Mouse (Mus musculus) CH12.LX (cell line): Measurements from ENCODE around the gene Ppm1n. TPM values are rescaled to one million over a fixed set of nuclear protein-coding genes. Genes with fewer than 3 reads are reported as not detected.

Experiments
- DNase-seq: peaks from one replicate; pipeline ENCODE4 v3.0.0-alpha.2; 2013; ENCODE audit errors: extremely low read depth
- H3K27ac ChIP-seq: 2 replicates; pipeline ENCODE4 v1.5.1; 2012; ENCODE audit warnings: low read depth, mild to moderate bottlenecking, control low read depth, moderate library complexity; ENCODE audit not compliant: insufficient read depth
- H3K27me3 ChIP-seq: replicated peaks from 2 replicates; pipeline ENCODE3; 2012; ENCODE audit warnings: inconsistent platforms
- H3K36me3 ChIP-seq, 2 experiments: replicated peaks in 1 of 2; 2 replicates each; pipeline versions ENCODE3 to v1.6.1; 2012; ENCODE audit warnings: inconsistent platforms in 1 of 2, low read length in 1 of 2, mild to moderate bottlenecking in 1 of 2, mixed read lengths in 1 of 2, moderate library complexity in 1 of 2; ENCODE audit not compliant: control insufficient read depth in 1 of 2, insufficient read depth in 1 of 2
- H3K4me1 ChIP-seq, 2 experiments: 2 replicates each; pipeline ENCODE4 v1.6.1; 2012; ENCODE audit warnings: inconsistent platforms in 1 of 2, moderate library complexity in 1 of 2; ENCODE audit not compliant: insufficient read depth in 2 of 2, control insufficient read depth in 1 of 2
- H3K4me2 ChIP-seq: 2 replicates; pipeline ENCODE4 v1.6.1; 2012; ENCODE audit warnings: low read depth, mild to moderate bottlenecking, control low read depth; ENCODE audit not compliant: poor library complexity, insufficient read depth, severe bottlenecking
- H3K4me3 ChIP-seq, 3 experiments: fragments of 150-350 bp in 1 of 3; sonication (generic) in 1 of 3; replicated peaks in 1 of 3; 2 replicates each; pipeline versions ENCODE3 to v1.5.1; 2011 to 2012; ENCODE audit warnings: low read depth in 2 of 3, low read length in 2 of 3, mild to moderate bottlenecking in 2 of 3, moderate library complexity in 2 of 3, control low read depth in 1 of 3, improper control_type of control experiment in 1 of 3, inconsistent platforms in 1 of 3, mixed read lengths in 1 of 3; ENCODE audit not compliant: poor library complexity in 1 of 3
- H3K79me2 ChIP-seq: replicated peaks from 2 replicates; pipeline ENCODE4 v1.6.1; 2012; ENCODE audit warnings: mild to moderate bottlenecking, moderate library complexity; ENCODE audit not compliant: control insufficient read depth, poor library complexity, insufficient read depth, severe bottlenecking; ENCODE audit errors: extremely low read depth
- H3K9ac ChIP-seq: 2 replicates; pipeline ENCODE4 v1.6.1; 2012; ENCODE audit warnings: low read depth, mild to moderate bottlenecking, control low read depth, moderate library complexity; ENCODE audit not compliant: insufficient read depth
- H3K9me3 ChIP-seq: replicated peaks from 2 replicates; pipeline ENCODE3; 2012; ENCODE audit warnings: low read length, inconsistent platforms, mixed read lengths
- BHLHE40 ChIP-seq: IDR thresholded peaks from 2 replicates; pipeline ENCODE4 v1.6.1; 2011; ENCODE audit warnings: mild to moderate bottlenecking, low read depth, low read length, improper control_type of control experiment
- CHD2 ChIP-seq: IDR thresholded peaks from 2 replicates; pipeline ENCODE4 v1.6.1; 2011; ENCODE audit warnings: low read length, improper control_type of control experiment
- E2F4 ChIP-seq: IDR thresholded peaks from 2 replicates; pipeline ENCODE4 v1.6.1; 2011; ENCODE audit warnings: low read depth, low read length, improper control_type of control experiment; ENCODE audit not compliant: insufficient replicate concordance
- ELF1 ChIP-seq: IDR thresholded peaks from 2 replicates; pipeline ENCODE4 v1.6.1; 2014; ENCODE audit warnings: low read depth, mild to moderate bottlenecking, inconsistent platforms, low read length, improper control_type of control experiment
- EP300 ChIP-seq: IDR thresholded peaks from 2 replicates; pipeline ENCODE4 v1.6.1; 2011; ENCODE audit warnings: low read length, improper control_type of control experiment
- ETS1 ChIP-seq: conservative IDR thresholded peaks from 2 replicates; pipeline ENCODE4 v1.6.1; 2012; ENCODE audit warnings: low read depth, mild to moderate bottlenecking, inconsistent platforms, low read length, improper control_type of control experiment, moderate library complexity
- GABPA ChIP-seq: IDR thresholded peaks from 2 replicates; pipeline ENCODE4 v1.6.1; 2012; ENCODE audit warnings: low read depth, low read length, improper control_type of control experiment, inconsistent platforms; ENCODE audit not compliant: insufficient replicate concordance
- HCFC1 ChIP-seq: IDR thresholded peaks from 2 replicates; pipeline ENCODE4 v1.6.1; 2012; ENCODE audit warnings: low read depth, mild to moderate bottlenecking, inconsistent platforms, low read length, improper control_type of control experiment
- IRF4 ChIP-seq: IDR thresholded peaks from 2 replicates; pipeline ENCODE4 v1.6.1; 2014; ENCODE audit warnings: low read depth, mild to moderate bottlenecking, inconsistent platforms, low read length, improper control_type of control experiment
- JUN ChIP-seq: IDR thresholded peaks from 2 replicates; pipeline ENCODE4 v1.6.1; 2011; ENCODE audit warnings: low read depth, mild to moderate bottlenecking, low read length, improper control_type of control experiment, moderate library complexity; ENCODE audit not compliant: insufficient read depth
- MAFK ChIP-seq: IDR thresholded peaks from 2 replicates; pipeline ENCODE4 v1.6.1; 2011; ENCODE audit warnings: low read length, improper control_type of control experiment; ENCODE audit not compliant: insufficient replicate concordance
- MAX ChIP-seq: IDR thresholded peaks from 2 replicates; pipeline ENCODE4 v1.6.1; 2011; ENCODE audit warnings: low read length, improper control_type of control experiment
- MAZ ChIP-seq: IDR thresholded peaks from 2 replicates; pipeline ENCODE4 v1.6.1; 2012; ENCODE audit warnings: low read depth, mild to moderate bottlenecking, inconsistent platforms, low read length, improper control_type of control experiment, moderate library complexity
- MXI1 ChIP-seq: IDR thresholded peaks from 2 replicates; pipeline ENCODE4 v1.6.1; 2011; ENCODE audit warnings: mild to moderate bottlenecking, low read depth, low read length, improper control_type of control experiment
- MYC ChIP-seq: IDR thresholded peaks from 2 replicates; pipeline ENCODE4 v1.6.1; 2011; ENCODE audit warnings: low read depth, mild to moderate bottlenecking, improper control_type of control experiment, low read length
- NELFE ChIP-seq: IDR thresholded peaks from 2 replicates; pipeline ENCODE4 v1.6.1; 2011; ENCODE audit warnings: low read depth, low read length, improper control_type of control experiment
- PAX5 ChIP-seq: IDR thresholded peaks from 2 replicates; pipeline ENCODE4 v1.6.1; 2012; ENCODE audit warnings: low read length, inconsistent platforms, mixed read lengths
- POLR2A ChIP-seq: IDR thresholded peaks from 2 replicates; pipeline ENCODE4 v1.6.1; 2011; ENCODE audit warnings: low read depth, mild to moderate bottlenecking, improper control_type of control experiment, low read length
- POLR2AphosphoS2 ChIP-seq: IDR thresholded peaks from 2 replicates; pipeline ENCODE4 v1.6.1; 2011; ENCODE audit warnings: low read depth, low read length, improper control_type of control experiment
- RAD21 ChIP-seq: IDR thresholded peaks from 2 replicates; pipeline ENCODE4 v1.6.1; 2011; ENCODE audit warnings: low read depth, mild to moderate bottlenecking, low read length, improper control_type of control experiment, moderate library complexity
- RCOR1 ChIP-seq: conservative IDR thresholded peaks from 2 replicates; pipeline ENCODE4 v1.6.1; 2012; ENCODE audit warnings: low read depth, mild to moderate bottlenecking, inconsistent platforms, low read length, improper control_type of control experiment
- SIN3A ChIP-seq: IDR thresholded peaks from 2 replicates; pipeline ENCODE4 v1.6.1; 2012; ENCODE audit warnings: low read length, improper control_type of control experiment, inconsistent platforms
- SMC3 ChIP-seq: IDR thresholded peaks from 2 replicates; pipeline ENCODE4 v1.6.1; 2011; ENCODE audit warnings: low read depth, low read length, improper control_type of control experiment
- TBP ChIP-seq: conservative IDR thresholded peaks from 2 replicates; pipeline ENCODE4 v1.6.1; 2011; ENCODE audit warnings: low read depth, low read length, improper control_type of control experiment
- TCF12 ChIP-seq: IDR thresholded peaks from 2 replicates; pipeline ENCODE4 v1.6.1; 2014; ENCODE audit warnings: low read depth, mild to moderate bottlenecking, inconsistent platforms, low read length, improper control_type of control experiment
- UBTF ChIP-seq: IDR thresholded peaks from 2 replicates; pipeline ENCODE4 v1.6.1; 2012; ENCODE audit warnings: low read depth, mild to moderate bottlenecking, inconsistent platforms, low read length, improper control_type of control experiment, moderate library complexity
- USF1 ChIP-seq: IDR thresholded peaks from 2 replicates; pipeline ENCODE4 v1.6.1; 2014; ENCODE audit warnings: low read depth, mild to moderate bottlenecking, inconsistent platforms, low read length, improper control_type of control experiment
- USF2 ChIP-seq: conservative IDR thresholded peaks from 2 replicates; pipeline ENCODE4 v1.6.1; 2011; ENCODE audit warnings: low read depth, low read length, improper control_type of control experiment
- ZC3H11A ChIP-seq: IDR thresholded peaks from 2 replicates; pipeline ENCODE4 v1.6.1; 2012; ENCODE audit warnings: low read depth, mild to moderate bottlenecking, inconsistent platforms, low read length, improper control_type of control experiment
- ZKSCAN1 ChIP-seq: IDR thresholded peaks from 2 replicates; pipeline ENCODE4 v1.6.1; 2012; ENCODE audit warnings: low read depth, inconsistent platforms, low read length, improper control_type of control experiment, borderline replicate concordance
- ZMIZ1 ChIP-seq: IDR thresholded peaks from 2 replicates; pipeline ENCODE4 v1.6.1; 2012; ENCODE audit warnings: low read depth, mild to moderate bottlenecking, inconsistent platforms, low read length, improper control_type of control experiment
- ZNF384 ChIP-seq: IDR thresholded peaks from 2 replicates; pipeline ENCODE4 v1.6.1; 2012; ENCODE audit warnings: low read depth, low read length, improper control_type of control experiment, inconsistent platforms
- dilution Hi-C: fragments of 300-500 bp; cut with MboI; formaldehyde crosslinking; loops from 2 replicates; pipeline ENCODE4 v1.14.3; 2020; ENCODE audit warnings: low sequenced_read_pairs; ENCODE audit not compliant: extremely low pct_unique_long_range_greater_than_20kb, extremely low pct_ligation_motif_present
- in situ Hi-C: fragments of 300-500 bp; cut with MboI; formaldehyde crosslinking; loops from 3 replicates; pipeline ENCODE4 v1.14.3; 2019; ENCODE audit warnings: low sequenced_read_pairs, low pct_ligation_motif_present, low pct_unique_long_range_greater_than_20kb, mixed read lengths
- polyA plus RNA-seq: library from polyadenylated mRNA; unstranded; fragments of >175 nt; gene quantifications from 2 replicates; pipeline ENCODE4 v1.2.1, GENCODE M21; 2012; ENCODE audit warnings: low read depth; ENCODE audit not compliant: insufficient read length
- total RNA-seq, 2 experiments: library from RNA; depleted of rRNA; stranded (reverse); fragments of 300-350 nt in 1 of 2; fragments of >200 nt in 1 of 2; gene quantifications; 2 replicates each; pipeline ENCODE4 v1.2.3; 2012 to 2014

The Ppm1n gene
- total and polyA plus RNA-seq, 3 experiments, result not detected

DNA sequence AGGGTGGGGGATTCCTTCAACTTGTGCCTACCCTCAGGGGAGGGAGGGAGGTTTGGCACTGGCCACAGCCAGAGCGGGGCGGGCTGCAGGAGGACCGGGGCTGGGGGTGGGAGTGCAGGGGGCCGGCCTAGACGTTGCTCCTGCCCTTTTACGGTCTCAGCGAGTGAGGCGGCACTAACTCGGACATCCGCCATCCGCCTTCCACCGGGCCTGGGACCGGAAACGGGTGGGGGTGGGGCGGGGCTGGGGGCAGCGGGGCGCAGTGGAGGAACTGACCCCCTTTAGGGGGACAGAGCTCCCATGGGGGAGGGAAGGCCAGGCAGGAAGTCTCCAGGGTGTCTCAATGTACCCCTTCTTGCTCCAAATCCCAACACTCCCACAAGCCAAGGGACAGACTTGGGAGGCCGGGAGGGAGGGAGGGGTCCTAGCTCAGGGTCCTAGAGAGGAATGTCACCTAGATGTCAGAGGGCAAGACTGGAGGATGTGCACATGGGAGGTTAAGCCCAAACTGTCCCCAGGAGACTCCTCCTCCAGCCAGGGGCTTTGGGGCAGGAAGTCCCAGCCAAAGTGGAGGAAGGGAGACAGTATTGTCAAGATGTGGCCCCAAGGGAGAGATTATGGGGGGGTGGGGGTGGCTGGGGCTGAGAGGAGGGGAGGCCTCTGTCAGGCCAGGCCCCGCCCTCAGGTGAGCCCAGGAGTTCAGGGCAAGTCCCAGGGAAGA is 10.0 kb downstream of the Ppm1n start (continued):
- peak; percentile 6; the same call in 1 of the 2 replicates for TF ChIP-seq TCF12
- TF ChIP-seq USF2, result no peak
- no peak for TF ChIP-seq POLR2AphosphoS2
- peak; percentile 73 for TF ChIP-seq SIN3A
- TF ChIP-seq HCFC1, result peak; percentile 38
- peak; percentile 29; the same call in 1 of the 2 replicates for TF ChIP-seq BHLHE40
- peak; percentile 71; the same call in 1 of the 2 replicates for TF ChIP-seq MYC
- no peak for TF ChIP-seq ZC3H11A
- TF ChIP-seq SMC3, result no peak
- peak; percentile 24 for TF ChIP-seq ETS1
- no peak for TF ChIP-seq EP300
- TF ChIP-seq MXI1, result no peak; the same call in 1 of the 2 replicates
- TF ChIP-seq ZNF384, result no peak
- TF ChIP-seq UBTF, result no peak
- TF ChIP-seq RAD21, result no peak
- no peak for TF ChIP-seq JUN
- 0 out of 2 replicates have a peak, but pooled peaks have one; percentile 6 for TF ChIP-seq IRF4

DNA sequence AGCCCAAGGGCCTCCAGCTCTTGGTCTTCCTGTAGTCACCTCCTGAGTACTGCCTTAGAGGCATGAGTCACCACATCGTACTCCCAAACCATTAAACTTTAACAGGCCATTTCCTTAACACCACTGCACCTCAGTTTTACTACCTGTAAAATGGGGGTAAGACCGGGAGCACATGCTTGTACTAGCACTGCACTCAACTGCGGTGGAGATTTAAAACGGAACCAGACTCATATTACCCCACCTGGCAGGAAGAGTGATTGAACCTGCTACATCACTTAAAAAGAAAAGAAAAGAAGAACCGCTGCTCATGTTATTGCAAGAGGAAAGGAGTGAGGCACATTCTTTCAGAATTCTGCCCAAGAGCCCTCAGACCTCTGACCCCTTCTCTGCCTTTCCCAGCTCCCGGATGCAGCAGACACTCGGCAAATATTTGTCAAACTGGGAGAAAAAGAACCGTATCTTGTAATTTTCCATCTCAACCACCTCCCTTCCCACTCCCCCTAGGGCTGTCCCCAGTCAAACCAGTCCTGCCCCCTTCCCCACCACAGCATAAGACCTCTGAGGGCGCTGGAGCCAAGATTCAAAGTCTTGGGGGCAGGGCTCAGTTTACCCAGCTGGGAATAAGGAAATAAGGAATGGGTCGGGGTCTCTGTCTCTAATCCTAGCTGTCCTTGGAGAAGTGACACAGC is 10.7 kb downstream of the Ppm1n start:
- H3K4me3 ChIP-seq, result peak overlapping the region; percentile 47 to 94 (median 71)
- peaks cover 23 to 28% of the 10 kb centered on the region in 2 experiments for H3K36me3 ChIP-seq
- peak overlapping the region; percentile 91 for H3K9ac ChIP-seq
- no peaks in the 10 kb centered on the region for H3K27me3 ChIP-seq
- peak overlapping the region; percentile 59 for H3K4me2 ChIP-seq
- peaks cover 64% of the 10 kb centered on the region for H3K79me2 ChIP-seq
- peak; percentile 58 for DNase-seq
- in situ Hi-C loops (no loop called here), dilution Hi-C loops (no loop called here)
- peak overlapping the region; percentile 89 for H3K27ac ChIP-seq
- no peaks in the 10 kb centered on the region for H3K9me3 ChIP-seq
- H3K4me1 ChIP-seq, result peaks cover 27 to 47% of the 10 kb centered on the region in 2 experiments
- TF ChIP-seq POLR2A (peak; percentile 42; the same call in 1 of the 2 replicates), TBP (0 out of 2 replicates have a peak, but pooled peaks have one; percentile 31), POLR2AphosphoS2 (peak; percentile 54; the same call in 1 of the 2 replicates), ELF1 (peak; percentile 25; the same call in 1 of the 2 replicates), ZMIZ1 (0 out of 2 replicates have a peak, but pooled peaks have one; percentile 20), CHD2 (peak; percentile 21; the same call in 1 of the 2 replicates), ETS1 (peak; percentile 29; the same call in 1 of the 2 replicates), NELFE (peak; percentile 27; the same call in 1 of the 2 replicates), ZC3H11A (no peak), SMC3 (no peak), RCOR1 (peak; percentile 39; the same call in 1 of the 2 replicates), E2F4 (no peak), USF2 (no peak), ZKSCAN1 (no peak), MAX (peak; percentile 60; the same call in 1 of the 2 replicates), PAX5 (no peak), IRF4 (no peak), GABPA (no peak), MAFK (no peak), USF1 (no peak), MYC (peak; percentile 70), SIN3A (peak; percentile 69), EP300 (no peak), MXI1 (peak; percentile 63), MAZ (no peak), BHLHE40 (no peak; the same call in none of the 2 replicates)
